Mouse (Mus musculus) layer of hippocampus, adult 8-10 months (tissue): ENCODE data around the gene Glrx3. TPM values are rescaled to one million over a fixed set of nuclear protein-coding genes. Genes with fewer than 3 reads are reported as not detected.
"Not testable (repeated sequence)": the region's sequence is repeated elsewhere in the genome, so short reads cannot be mapped to it uniquely, and the experiment has no call there.

ENCODE experiments used
- DNase-seq, 2 experiments: peaks; one replicate each; pipeline ENCODE4 v3.0.0; 2022; ENCODE audit warnings: low spot score in 2 of 2
- total RNA-seq, 4 experiments: library from RNA; stranded (reverse); gene quantifications; 2 replicates each; pipeline ENCODE4 v1.2.4; 2022

The Glrx3 gene
- 100 to 1,000 TPM in 1 of 4 experiments, 10 to 100 TPM in 3; 90.5 to 101 (median 95.2) TPM for total RNA-seq

DNA sequence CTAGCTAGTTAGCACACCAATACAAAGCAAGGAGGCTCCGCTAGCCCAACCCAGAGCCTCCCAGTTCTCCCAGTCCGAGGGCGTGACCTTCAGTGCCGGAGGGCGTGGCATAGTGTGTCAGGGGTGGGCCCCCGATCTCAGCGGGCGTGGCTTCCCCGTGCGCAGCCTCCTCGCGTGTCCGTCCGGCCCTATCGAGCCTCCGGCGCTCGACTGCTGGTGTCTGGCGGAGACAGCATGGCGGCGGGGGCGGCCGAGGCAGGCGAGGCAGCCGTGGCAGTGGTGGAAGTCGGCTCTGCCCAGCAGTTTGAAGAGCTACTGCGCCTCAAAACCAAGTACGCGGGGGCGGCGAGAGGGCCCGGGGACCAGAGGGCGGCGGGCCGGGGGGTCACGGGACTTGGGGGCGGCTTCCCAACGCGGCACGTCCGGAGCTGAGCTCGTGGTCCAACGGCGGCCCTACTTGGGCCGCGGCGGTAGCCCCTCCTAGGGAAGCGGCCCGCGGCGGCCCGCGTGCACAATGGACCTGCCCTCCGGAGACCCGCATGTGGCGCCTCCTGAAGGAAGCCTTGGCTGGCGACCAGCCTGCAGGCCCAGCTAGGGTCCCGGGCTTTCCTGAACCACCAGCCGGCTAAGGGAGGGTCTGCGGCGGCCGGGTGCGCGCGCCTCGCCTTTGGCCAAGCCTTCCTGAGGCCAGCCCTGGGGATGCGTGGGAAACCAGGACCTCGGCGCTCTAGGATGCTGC lies at the start of gene Glrx3:
Gene Glrx3, plus strand, starts transcription at position 175 of the 739 bp plus-strand sequence.
- DNase-seq = peak; percentile 92 to 94

DNA sequence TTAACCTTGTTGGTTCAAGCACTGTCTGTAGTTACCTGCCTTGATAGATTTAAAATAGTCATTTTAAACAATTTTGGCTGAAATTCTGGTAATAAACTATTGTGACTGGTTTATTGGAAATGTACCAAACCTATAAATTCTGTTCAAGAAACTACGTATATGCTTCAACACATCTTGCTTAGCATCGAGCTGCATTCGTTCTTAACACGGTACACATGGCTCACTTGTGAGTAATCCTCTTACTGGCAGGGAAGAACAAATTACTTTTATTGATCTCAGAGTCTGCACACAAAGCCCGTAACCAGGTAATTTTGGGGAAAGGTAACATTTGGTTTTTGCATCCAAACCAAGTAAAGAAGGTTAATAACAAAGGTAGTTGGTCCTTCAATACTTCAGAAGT lies 49.6 kb upstream of the Glrx3 start:
- no peak for DNase-seq

DNA sequence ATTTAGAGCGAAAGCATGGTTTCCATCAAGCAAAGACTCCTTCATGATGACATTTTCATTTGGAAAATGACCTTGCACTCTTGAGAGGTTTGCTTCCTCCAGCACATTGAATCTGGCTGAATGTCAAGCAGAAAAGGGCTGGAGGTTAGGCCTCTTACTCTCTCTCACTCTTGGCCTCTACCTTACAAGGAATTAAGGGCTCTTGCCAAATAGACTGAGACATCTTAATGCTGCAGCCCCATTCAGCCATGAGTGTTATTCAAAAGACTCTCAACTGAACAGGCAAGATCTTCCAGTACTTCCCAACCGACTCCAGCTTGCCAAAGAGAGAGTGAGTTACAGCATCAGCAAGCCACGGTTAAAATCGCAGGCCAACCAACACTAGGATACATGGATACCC lies 42.0 kb upstream of the Glrx3 start:
- DNase-seq = no peak

DNA sequence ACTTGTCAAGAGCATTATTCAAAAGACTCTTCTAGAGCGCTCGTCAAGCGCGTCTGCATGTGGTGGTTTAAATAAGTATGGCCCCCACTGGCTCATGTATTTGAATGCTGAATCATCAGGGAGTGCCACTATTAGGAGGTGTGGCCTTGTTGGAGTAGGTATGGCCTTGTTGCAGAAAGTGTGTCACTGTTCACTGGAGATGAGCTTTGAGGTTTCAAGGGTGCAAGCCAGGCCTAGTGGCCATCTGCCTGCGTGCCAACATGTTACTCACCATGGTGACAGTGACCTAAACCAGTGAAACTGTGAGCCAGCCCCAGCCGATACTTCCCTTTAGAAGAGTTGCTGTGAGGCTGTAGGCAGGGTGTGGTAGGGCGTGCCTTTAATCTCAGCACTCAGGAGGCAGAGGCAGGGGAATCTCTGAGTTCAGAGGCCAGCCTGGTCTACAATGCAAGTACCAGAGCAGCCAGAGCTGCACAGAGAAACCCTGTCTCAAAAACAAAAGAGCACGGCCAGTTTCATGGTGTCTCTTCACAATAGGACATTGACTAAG lies 40.0 kb upstream of the Glrx3 start:
- no peak for DNase-seq

DNA sequence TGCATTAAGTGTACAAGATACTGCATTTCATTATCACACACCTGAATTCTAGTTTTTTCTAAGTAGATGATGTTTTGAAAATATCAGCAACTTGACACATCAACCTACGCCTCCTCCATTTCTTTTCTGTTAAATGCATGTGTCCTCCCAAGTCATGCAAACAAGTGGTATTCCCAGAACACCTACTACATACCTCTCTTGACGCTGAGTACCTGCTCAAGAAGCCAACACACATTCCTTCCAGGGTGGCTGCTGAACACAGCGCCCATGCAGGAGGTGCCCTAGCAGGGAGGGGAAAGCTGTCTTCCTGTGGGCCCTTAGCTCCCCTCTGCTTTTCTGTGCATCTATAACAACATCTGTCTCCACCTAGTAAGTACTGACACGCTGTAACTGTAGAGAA lies 38.4 kb upstream of the Glrx3 start:
- no peak for DNase-seq

DNA sequence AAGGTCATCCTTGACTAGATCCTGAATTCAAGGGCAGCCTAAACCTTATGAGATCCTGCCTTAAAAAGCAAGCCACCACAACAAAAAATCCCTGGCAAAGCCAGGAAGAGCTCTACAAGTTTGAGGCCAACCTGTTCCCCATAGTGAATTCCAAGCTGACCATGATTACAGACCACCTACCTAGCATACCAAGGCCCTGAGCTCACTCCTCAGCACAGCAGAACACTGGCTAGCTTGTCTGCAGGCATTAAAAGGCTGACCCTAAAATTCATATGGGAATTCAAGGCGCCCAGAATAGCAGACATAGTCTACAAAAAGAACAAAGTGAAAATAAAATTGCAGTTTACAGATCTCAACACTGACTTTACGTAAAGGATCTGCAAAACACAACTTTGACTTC lies 33.3 kb upstream of the Glrx3 start:
- no peak for DNase-seq

DNA sequence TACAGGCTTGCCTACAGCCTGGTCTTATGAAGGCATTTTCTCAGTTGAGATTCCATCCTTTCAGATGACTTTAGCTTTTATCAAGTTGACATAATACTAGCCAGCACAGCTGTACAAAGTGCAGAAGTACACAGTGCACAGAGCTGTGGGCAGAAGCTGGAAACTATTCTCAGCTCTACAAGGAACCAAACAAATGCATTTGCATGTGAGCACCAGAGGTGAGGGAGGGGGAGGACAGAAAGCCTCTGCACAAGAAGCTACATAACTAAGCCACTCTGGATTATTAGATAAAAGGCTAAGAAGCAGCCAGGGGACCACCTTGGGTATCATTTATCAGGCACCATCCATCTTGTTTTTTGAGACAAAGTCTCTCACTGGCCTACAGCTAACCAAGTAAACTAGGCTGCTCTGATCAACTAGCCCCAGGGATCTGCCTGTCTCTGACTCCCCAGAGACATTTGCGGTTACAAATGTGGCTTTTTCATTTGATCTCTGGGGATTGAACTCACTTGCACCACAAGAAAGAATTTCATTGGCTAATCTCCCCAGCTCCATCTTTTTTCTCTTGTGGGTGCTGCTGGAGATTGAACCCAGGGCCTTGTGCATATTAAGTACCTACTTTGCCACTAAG lies 29.9 kb upstream of the Glrx3 start:
- DNase-seq = no peak

DNA sequence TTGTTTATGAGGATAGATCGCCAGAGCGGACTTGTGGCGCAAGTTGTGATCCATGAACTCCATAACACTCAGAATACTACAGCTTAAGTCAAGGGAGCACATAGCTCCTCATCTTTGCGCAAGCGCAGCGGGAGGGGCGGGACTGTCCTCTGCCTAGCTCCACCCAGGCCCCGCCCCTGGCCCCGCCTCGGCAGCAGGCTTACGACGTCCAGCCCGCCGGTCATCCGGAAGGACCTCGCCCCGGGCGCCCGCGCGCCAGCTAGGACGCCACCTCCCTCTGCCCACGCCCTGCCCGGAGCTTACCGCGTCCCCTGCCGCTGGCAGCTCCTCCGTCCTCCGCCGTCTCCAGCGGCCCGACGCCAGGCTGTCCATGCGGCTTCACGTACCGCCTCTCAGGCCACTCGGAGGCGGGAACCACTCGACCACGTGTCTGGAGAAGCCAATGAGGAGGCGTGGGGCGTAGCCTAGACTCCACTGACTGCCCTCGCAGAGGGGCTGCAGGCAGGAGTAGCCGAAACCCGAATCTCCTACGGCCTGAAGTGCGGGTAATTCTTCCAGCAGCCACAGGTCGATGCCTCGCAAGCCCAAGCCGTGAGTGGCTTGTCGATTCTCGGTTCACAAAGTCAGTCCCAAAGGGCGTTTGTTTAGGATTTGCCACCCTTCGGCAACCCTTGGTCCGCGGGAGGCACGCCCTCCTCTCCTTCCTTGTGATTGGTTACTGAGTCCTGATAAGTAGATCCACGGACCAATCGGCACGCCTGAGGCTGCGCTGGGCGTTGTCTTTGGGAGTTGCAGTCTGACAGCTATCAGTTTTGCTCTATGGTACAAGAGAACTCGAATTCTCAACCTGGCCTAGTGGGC lies 26.8 kb upstream of the Glrx3 start, which contains the start of gene 9430038I01Rik:
Gene 9430038I01Rik, minus strand, starts transcription at position 426 of the 861 bp plus-strand sequence.
- peak; percentile 93 to 94 for DNase-seq

DNA sequence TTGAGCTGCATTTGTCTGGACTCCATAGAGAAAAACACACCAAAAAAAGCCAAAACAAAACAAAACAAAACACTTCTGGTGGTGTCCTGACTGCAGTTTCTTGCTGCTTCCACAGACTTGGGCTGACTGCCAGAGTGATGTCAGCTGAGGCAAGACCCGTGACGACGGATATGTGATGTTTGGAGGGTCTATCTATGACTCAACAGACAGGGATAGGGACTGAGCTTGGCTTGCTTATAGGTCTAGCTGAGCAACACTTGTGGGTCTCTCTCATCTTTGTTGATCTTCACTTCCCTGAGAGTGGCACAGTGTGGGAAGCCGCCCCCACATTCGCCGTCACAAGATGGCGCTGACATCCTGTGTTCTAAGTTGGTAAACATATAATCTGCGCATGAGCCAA lies 22.7 kb upstream of the Glrx3 start:
- DNase-seq = no peak

DNA sequence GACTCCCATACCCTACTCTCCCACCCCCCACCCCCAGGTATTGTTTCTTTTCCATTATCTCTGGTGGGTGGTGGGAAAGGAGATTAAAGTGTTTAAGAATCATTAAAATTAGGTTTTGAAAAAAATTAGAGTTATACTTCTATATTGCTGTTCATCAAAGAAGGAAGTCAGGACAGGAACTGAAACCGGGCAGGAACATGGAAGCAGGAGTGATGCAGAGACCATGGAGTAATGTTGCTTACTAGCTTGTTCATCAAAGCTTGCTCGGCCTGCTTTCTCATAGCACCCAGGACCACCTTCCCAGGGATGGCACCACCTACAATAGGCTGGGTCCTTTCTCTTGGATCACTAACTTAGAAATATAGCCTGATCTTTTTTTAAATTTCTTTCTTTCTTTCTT lies 16.9 kb upstream of the Glrx3 start:
- DNase-seq = no peak

DNA sequence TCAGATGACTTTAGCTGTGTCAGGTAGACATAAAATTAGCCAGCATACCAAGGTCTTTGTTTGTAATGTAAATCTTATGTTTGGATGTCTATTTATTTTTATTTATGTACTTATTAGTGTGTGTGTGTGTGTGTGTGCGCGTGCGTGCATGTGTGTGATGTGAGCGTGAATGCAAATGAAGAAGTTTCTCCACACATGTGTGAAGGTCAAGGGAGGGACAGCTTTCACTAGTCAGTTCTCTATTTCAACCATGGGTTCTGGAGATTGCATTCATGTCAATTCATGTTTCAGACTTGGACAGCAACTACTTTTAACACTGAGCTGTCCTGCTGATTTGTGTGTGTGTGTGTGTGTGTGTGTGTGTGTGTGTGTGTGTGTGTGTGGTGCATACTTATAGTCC lies 16.2 kb upstream of the Glrx3 start:
- no peak for DNase-seq

DNA sequence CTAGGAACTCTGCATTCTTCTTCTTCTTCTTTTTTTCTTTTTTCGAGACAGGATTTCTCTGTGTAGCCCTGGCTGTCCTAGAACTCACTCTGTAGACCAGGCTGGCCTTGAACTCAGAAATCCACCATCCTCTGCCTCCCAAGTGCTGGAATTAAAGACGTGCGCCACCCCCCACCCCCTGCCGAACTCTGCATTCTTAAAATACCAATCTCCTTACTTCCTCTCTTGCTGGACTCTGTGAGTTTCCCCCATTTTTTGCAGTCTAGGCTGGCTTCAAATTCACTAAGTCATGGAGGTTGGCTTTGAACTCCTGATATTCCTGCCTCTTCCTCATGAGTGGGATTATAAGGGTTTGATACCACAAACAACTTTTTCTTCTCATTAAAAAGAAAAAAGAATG lies 10.7 kb upstream of the Glrx3 start:
- no peak for DNase-seq

DNA sequence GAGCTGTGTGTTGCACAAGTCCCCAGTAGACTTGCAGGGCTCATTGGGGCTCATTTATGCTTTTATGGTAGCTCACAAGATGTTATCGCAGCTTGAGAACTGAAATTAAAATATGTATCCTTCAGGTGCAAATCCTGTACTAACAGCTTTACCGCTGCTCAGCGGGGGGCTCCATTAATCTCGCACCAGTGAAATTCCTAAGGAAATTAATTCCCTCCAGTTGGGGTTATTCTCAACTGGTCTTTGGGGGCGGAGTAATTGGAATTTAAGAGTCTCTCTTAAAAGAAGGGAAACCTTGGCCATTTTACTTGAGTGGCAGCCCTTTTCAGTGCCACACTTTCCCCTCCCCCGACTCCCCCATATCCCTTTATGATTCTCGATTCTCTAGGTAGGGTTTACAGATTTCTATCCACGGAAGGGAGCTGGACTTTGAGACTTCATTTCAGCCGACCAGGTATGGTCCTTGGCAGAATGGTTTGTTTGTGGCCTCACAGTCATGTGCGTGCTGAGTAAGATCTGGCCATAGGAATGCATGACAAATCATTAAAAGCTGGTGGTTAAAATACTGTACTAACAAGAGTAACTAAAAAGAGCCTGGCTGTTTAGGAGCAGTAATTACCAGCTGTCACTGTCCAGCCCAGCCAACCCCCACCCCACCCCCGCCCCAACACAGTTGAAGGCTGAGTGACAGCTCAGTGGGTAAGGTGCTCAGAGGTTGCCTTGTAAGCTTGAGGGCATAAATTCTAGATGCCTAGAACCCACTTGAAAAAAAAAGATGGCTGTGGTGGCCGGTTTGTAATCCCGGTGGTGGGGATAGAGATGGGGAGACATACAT lies 5.4 kb upstream of the Glrx3 start:
- DNase-seq = no peak

DNA sequence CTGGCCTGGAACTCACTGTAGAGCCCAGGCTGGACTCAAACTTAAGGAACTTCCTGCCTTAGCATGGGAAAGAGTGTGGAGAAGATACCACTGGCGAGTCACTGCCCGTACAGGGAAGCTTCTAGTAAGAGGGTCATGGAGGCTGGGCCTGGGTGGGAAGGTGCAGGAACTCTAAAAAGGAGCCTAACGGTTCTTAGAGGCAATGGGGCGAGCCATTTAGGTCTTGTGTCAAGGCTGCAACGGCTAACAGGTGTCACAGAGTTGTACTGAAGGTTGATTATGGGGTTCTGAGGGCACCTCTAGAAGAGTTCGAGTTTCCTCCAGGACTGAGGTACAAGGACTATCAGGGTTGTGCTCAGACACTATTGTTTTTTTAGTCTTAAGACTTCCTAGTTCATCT lies 513 bp upstream of the Glrx3 start:
- DNase-seq = no peak

DNA sequence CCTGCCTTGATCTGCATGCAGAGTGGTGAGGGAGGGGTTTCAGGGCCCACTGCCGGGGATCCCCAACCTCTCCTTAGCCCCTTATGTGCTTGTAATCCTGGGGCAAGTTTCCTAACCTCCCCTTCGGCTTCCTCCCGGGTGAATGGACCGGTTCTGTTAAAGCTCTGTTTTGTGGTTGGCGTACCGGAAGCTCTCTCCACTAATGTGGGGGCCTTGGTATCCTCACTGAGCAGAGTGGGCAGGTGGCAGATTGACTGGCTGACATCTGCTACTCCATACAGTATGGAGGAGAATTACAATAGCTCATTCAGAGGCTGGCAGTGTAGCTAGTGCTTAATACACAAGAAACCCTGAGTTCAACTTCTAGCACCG lies 751 bp downstream of the Glrx3 start:
- DNase-seq = peak; percentile 71 to 75

DNA sequence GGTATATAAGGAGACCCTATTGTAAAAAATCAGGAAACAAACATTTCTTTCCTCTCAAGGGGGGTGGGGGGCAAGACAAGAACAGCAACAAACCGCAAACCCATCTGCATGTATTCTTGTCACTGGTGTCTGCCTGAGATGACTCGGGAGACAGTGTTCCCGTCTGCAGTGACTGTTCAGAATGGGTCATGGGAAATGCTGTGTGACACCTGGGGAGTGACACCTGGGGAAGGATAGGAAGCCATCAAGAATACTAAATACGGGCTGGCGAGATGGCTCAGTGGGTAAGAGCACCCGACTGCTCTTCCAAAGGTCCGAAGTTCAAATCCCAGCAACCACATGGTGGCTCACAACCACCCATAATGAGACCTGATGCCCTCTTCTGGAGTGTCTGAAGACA lies 1.5 kb downstream of the Glrx3 start:
- DNase-seq = not testable (repeated sequence)

DNA sequence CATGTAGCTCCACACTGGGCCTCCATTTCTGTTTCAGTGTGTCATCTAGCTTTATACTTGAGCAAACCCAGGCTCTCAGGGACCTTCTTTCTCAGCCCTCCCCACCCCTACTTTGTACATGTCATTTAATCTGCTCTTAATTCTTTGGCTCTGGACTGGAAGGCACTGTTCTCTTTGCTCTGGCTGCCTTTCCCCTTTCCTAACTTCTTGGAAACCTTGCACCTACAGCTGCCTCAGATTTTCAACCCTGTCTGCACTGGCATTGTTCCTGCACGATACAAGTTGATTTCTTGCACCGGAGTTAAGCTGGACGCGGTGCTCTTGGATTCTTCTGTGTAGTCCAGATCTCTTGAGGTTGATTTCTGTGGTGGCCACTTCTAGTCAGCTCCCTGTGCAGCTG lies 5.5 kb downstream of the Glrx3 start:
- no peak for DNase-seq

DNA sequence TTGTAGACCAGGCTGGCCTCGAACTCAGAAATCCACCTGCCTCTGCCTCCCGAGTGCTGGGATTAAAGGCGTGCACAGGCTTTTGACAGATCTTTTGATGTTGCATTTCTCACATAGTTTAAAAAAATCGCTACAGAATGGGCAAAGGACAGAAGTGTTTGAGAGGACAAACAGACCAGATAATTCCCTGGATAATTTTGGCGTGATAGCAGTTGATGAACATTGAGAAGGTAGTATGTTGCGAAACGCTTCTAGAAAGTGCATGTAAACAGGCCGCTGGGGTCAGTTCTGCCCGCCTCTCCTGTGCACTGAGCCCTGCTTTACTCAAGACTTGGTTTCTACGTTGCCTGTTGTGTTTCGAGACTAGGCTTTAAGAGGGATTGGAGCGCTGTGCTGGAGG lies 7.9 kb downstream of the Glrx3 start:
- DNase-seq = no peak

DNA sequence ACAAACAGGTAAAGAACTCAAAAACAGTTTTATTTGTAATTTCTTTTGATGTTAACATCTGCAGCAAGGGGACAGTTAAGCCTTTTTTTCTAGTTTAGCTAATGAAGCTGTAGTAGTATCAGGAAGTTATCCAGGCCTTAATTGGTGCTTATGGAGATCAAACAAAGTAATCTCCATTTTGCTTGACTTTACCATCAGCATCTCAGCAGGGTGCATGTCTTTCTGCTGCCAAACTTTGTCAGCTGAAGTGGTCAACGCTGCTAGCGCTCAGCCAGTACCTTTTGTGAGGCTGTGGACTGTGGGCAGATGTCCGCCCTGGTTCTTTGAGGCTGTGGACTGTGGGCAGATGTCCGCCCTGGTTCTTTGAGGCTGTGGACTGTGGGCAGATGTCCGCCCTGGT lies 24.0 kb downstream of the Glrx3 start:
- DNase-seq = no peak

DNA sequence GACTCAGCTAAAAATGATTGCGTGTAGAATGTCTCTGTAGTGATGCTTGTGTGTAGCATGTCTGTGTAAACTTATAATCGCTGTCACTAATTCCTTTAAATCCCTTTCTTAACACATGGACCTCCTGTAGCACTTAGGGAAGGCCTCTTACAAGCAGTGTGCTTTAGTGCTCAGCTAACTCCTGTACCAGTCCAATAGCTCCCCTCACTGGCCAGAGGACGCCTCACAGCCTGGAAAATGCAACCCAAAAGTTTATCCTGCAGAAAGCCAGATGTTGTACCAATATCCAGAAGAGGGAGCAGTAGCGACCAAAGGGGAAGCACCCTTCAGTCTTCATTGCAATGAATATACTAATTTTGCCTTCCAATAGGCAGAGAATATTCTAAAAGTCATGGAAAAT lies 30.8 kb downstream of the Glrx3 start:
- peak; percentile 31 to 41 for DNase-seq
